Mouse (Mus musculus): Measurements from ENCODE around the gene Pes1.
"Not testable (repeated sequence)": the region's sequence is repeated elsewhere in the genome, so short reads cannot be mapped to it uniquely, and the experiment has no call there.

Pes1 gene

GRCm38 (mm10) chr11:4012616-4013015 is 48.8 kb downstream of the Pes1 start:
- no peak for DNase-seq

DNA sequence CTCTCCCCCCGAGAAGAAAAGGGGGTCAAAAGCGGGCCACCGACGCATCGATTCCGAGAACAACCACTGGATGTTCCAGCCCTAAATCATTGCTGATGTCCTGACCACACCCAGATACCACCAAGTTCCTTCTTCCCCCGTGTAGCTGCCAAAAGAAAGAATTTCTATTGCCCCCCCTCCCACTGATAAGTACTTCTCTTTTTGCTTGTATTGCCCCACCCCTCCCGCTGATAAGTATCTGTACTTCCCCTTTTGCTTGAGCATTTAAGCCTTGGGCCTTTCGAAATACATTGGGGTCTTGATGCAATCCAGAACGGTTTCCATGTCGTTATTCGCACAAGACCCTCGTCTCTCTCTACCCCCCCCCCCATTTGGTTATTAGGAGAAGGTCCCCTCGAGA is 52.0 kb downstream of the Pes1 start:
- DNase-seq, result not testable (repeated sequence)

GRCm38 (mm10) chr11:4022111-4022510 is 58.3 kb downstream of the Pes1 start:
- not testable (repeated sequence) for DNase-seq

GRCm38 (mm10) chr11:4023321-4023720 is 59.5 kb downstream of the Pes1 start:
- no peak for DNase-seq

- DNase-seq, result no peak
Measured at GRCm38 (mm10) chr11:4027066-4027465, 63.3 kb downstream of the Pes1 start.

DNA sequence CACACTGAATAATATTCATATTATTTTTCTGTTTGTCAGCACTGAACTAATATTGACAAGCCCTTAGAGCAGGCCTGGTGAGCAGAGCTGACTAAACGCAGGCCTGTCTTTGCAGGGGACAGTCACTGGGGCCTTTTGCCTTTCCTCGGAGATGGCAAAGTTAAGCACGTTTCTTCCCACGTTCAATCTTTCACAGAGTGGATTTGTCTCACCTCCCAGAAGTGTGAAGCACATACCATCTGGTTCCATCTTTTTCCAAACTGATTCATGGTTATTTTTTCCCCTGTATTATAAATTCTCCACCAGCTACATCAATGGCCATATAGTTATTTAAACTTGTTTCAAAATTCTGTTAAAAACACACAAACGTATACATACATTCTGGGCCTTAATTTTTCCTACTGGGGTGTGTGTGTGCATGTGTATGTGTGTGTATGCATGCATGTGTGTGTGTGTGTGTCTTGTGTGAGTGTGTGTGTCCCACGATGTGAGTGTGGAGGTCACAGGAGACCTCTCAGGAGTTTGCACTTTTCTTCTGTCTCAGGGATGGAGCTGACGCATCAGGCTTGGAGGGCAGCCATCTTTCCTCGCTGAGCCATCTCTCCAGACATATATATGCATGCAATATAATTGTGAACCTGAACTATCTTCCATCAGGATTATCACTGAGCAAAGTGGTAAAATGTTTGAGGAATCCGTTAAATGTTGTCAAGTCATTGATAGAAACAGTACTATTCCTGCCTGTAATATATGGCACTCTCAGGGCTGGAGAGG is 64.0 kb downstream of the Pes1 start:
- no peak for DNase-seq

- no peak for DNase-seq
Measured at GRCm38 (mm10) chr11:4029343-4029742, 65.6 kb downstream of the Pes1 start.
